Mouse (Mus musculus): Measurements from ENCODE around the gene Scgb1a1. TPM values are rescaled to one million over a fixed set of nuclear protein-coding genes. Genes with fewer than 3 reads are reported as not detected.
"Not testable (repeated sequence)": the region's sequence is repeated elsewhere in the genome, so short reads cannot be mapped to it uniquely, and the experiment has no call there.

The Scgb1a1 gene
- polyA plus RNA-seq, 1 experiment from 2014 or later: not detected

DNA sequence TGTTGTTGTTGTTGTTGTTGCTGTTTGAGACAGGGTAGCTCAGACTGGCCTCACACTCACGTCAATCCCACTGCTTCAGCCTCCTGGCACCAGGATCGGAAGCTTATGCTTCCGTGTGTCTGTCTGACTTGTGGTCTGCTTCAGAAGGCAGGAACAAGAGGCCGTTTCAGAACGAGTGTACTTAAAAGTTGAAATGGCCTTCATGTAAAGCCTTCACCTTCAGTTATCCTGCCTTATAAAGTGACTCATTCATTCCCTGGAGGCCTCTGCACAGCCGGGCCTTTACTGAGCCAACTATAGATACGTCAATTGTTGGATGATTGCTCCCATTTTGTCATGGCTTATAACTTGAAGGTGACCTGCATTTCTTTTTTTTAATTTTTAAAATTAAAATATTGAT is 28.4 kb downstream of the Scgb1a1 start:
- Histone ChIP-seq H3K4me1 (replicated peaks) (no peaks in the 10 kb centered on the region), H3K4me2 (no peak overlapping the region), H3K27me3 (no peaks in the 10 kb centered on the region), H3K27ac (replicated peaks) (no peak overlapping the region), H3K9me3 (no peaks in the 10 kb centered on the region), H3K36me3 (no peaks in the 10 kb centered on the region), H3K9ac (no peak overlapping the region), H3K4me3 (no peak overlapping the region)
- 84% methylated on average over 7 of the region's 7 CpGs for WGBS
- no peak for ATAC-seq (ENCODE audit: low FRiP score, low read depth)

DNA sequence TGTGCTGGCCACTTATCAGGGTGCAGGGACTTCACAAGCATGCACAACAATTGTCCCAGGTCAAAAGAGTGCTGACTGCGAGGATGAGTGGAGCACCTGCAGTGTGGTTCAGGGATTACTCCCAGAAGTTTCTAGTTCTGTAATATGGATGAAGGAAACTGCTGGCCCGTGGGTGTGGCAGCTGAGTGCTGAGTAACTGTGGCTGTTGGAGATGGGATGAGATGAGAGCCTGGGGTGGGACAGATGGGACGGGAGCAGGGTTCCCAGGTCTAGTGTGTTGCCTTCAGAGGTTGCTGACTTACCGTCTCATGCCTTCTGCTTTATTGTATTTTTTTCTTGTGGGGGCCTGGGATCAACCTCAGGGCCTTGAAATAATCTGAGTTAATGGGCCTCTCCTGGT is 28.8 kb downstream of the Scgb1a1 start:
- no peaks in the 10 kb centered on the region for H3K4me1 ChIP-seq (replicated peaks)
- H3K9ac ChIP-seq: no peak overlapping the region
- 79% methylated on average over 4 of the region's 4 CpGs for WGBS
- no peaks in the 10 kb centered on the region for H3K27me3 ChIP-seq
- H3K27ac ChIP-seq (replicated peaks): no peak overlapping the region
- no peak for ATAC-seq (ENCODE audit: low FRiP score, low read depth)
- no peaks in the 10 kb centered on the region for H3K9me3 ChIP-seq
- no peaks in the 10 kb centered on the region for H3K36me3 ChIP-seq
- H3K4me3 ChIP-seq: no peak overlapping the region
- no peak overlapping the region for H3K4me2 ChIP-seq

DNA sequence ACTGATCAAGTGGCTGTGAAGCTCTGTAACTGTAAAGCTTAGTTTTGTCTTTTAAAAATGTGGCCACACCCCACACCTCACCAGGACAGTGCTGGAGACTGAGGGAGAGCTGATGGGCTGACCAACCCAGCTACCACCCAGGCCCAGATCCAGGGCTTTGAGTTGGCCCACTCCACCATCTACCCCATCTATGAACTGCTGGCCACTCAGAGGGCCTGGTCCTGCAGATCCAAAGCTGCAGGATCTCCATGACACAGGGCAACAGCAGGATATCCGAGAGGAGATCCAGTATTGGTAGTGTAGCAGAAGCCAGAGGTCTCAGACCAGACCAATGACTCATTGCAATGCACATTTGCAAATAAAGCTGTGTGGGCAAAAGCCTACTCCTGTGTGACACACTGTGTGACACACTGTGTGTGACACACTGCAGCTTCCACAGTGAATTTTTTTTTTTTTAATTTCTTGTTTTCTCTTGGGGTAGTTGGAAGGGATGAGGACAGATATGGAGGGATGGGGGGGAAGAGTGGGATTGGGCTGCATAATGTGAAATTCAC is 29.4 kb downstream of the Scgb1a1 start:
- ATAC-seq (ENCODE audit: low FRiP score, low read depth): no peak
- 85% methylated on average over 1 of the region's 1 CpGs for WGBS

DNA sequence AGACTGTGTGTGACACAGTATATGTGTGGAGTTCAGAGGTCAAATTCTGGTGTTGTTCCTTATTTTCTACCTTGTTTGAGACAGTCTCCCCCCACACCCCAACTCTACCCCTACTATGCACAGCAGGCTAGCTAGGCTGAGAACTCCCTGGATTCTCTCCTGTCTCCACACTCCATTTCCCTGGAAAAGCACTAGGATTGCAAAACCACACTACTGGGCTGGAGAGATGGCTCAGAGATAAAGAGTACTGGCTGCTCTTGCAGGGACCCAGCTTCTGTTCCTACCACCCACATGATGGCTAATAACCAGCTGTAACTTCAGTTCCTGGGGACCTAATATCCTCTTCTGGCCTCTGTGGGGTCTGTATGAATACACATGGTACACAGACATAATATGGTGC is 30.1 kb downstream of the Scgb1a1 start:
- H3K27ac ChIP-seq (replicated peaks): no peak overlapping the region
- no peaks in the 10 kb centered on the region for H3K4me1 ChIP-seq (replicated peaks)
- H3K4me3 ChIP-seq: no peak overlapping the region
- H3K4me2 ChIP-seq: no peak overlapping the region
- no peaks in the 10 kb centered on the region for H3K27me3 ChIP-seq
- no peaks in the 10 kb centered on the region for H3K9me3 ChIP-seq
- no peaks in the 10 kb centered on the region for H3K36me3 ChIP-seq
- no peak overlapping the region for H3K9ac ChIP-seq
- ATAC-seq (ENCODE audit: low FRiP score, low read depth): no peak

More for the DNA sequence above, 29.4 kb downstream of the Scgb1a1 start:
- no peaks in the 10 kb centered on the region for H3K4me1 ChIP-seq (replicated peaks)
- H3K4me2 ChIP-seq: no peak overlapping the region
- H3K9ac ChIP-seq: no peak overlapping the region
- no peaks in the 10 kb centered on the region for H3K9me3 ChIP-seq
- no peak overlapping the region for H3K4me3 ChIP-seq
- no peaks in the 10 kb centered on the region for H3K36me3 ChIP-seq
- H3K27ac ChIP-seq (replicated peaks): no peak overlapping the region
- H3K27me3 ChIP-seq: no peaks in the 10 kb centered on the region

DNA sequence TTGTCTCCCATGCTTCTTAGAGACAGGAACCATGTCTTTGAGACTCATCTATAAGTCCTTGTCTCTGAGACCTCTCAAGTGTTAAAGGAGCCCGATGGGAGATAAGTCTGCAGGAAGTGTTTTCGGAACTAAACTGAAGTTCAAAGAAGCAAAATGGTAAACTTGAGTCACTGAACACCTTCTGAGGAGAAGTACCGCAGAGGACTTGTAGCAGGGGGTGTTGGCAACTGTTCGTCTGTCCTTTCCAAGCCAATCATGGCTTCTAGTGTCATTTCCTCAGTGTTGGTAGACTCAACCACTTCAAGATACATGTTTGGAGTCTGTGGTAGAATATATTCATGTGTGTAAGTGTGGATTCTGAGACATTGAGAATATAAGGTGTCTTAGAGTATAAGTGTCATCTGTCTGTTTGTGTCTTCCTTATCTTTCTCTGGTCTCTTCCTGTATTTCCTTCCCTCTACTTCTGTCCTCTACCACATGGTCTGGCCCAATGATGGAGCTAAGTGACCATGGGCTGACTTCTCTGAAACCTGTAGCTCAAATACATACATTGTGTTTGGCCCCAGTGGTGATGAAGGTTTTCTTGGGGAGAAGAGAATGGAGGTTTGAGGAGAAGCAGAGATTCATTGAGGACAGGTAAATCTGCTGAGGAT is 31.9 kb downstream of the Scgb1a1 start:
- ATAC-seq (ENCODE audit: low FRiP score, low read depth): no peak
- Histone ChIP-seq H3K9ac (no peak overlapping the region), H3K9me3 (no peaks in the 10 kb centered on the region), H3K27ac (replicated peaks) (no peak overlapping the region), H3K4me2 (no peak overlapping the region), H3K4me3 (no peak overlapping the region), H3K4me1 (replicated peaks) (no peaks in the 10 kb centered on the region), H3K27me3 (no peaks in the 10 kb centered on the region), H3K36me3 (no peaks in the 10 kb centered on the region)
- 92% methylated on average over 4 of the region's 4 CpGs for WGBS

DNA sequence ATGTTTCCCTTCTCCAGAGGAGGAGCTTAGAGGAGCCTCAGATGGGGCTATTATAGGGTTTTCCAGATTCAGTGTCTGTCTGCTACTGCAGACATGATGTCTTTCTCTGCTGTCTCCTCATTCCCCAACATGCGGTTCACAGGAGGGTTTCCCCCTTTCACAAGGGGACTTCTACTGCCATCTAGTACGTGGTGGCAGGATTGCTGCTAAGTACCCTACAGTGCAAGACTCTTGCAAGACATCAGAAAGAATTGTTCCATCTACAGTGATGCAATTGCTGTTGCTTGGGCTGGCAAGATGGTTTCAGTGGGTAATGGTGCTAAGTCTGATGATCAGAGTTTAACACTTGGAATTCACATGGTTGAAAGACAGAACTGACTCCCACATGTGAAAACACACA is 32.6 kb downstream of the Scgb1a1 start:
- Histone ChIP-seq H3K36me3 (no peaks in the 10 kb centered on the region), H3K9me3 (no peaks in the 10 kb centered on the region), H3K27ac (replicated peaks) (no peak overlapping the region), H3K4me3 (no peak overlapping the region), H3K4me2 (no peak overlapping the region), H3K4me1 (replicated peaks) (no peaks in the 10 kb centered on the region), H3K9ac (no peak overlapping the region), H3K27me3 (no peaks in the 10 kb centered on the region)
- 32% methylated on average over 2 of the region's 2 CpGs for WGBS
- no peak for ATAC-seq (ENCODE audit: low FRiP score, low read depth)

DNA sequence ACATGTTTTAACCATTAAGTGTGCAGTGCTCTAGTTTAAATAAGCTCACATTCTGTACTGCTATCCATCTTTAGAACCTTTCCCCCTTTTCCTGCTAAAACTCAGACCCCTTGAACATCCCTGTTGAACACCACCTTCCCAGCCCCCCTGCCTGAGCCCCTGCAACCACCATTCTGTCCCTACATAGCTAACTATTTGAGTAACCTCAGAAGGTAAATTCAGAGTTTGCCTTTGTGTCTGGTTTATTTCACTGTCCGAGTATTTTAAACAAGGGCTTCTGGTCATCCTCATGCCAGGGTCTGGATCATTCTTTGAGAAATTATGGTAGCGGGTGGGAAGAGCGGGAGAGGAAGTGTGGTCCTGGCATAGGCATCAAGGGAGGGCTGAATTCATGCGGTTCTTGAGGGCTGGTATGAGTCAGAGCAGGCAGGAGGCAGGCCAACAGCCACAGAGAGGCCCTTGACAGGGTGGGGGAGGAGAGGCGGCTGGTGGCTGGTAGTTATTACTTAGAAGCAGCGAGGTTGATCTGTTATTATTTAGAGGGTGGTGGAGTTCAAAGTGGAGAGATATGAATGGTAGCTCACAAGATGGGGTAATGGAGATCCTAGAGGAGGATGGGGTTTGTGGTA is 34.8 kb downstream of the Scgb1a1 start:
- H3K9me3 ChIP-seq: no peaks in the 10 kb centered on the region
- no peak overlapping the region for H3K9ac ChIP-seq
- H3K27ac ChIP-seq (replicated peaks): no peak overlapping the region
- H3K4me3 ChIP-seq: no peak overlapping the region
- H3K36me3 ChIP-seq: no peaks in the 10 kb centered on the region
- no peak overlapping the region for H3K4me2 ChIP-seq
- ATAC-seq (ENCODE audit: low FRiP score, low read depth): no peak
- whole genome bisulfite sequencing: 71% methylated on average over 6 of the region's 6 CpGs
- no peaks in the 10 kb centered on the region for H3K4me1 ChIP-seq (replicated peaks)
- no peaks in the 10 kb centered on the region for H3K27me3 ChIP-seq

DNA sequence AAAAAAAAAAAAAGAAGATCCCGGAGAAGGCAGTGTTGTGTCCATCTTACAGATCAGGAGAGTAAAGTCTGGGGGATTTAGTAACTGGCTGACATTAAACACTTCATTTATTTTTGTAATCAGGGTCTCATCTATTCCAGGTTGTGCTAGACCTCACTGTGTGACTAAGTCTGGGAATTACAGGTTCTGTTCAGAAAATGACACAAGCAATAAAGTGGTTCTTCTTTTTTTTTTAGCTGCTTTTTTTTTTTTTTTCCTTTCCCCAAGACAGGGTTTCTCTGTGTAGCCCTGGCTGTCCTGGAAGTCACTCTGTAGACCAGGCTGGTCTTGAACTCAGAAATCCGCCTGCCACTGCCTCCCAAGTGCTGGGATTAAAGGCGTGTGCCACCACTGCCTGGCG is 35.8 kb downstream of the Scgb1a1 start:
- H3K4me2 ChIP-seq; H3K4me1 ChIP-seq (replicated peaks); H3K27me3 ChIP-seq; H3K36me3 ChIP-seq; H3K4me3 ChIP-seq; ATAC-seq (ENCODE audit: low FRiP score, low read depth); H3K9ac ChIP-seq; H3K27ac ChIP-seq (replicated peaks); H3K9me3 ChIP-seq: not testable (repeated sequence)
- 93% methylated on average over 4 of the region's 4 CpGs for WGBS

DNA sequence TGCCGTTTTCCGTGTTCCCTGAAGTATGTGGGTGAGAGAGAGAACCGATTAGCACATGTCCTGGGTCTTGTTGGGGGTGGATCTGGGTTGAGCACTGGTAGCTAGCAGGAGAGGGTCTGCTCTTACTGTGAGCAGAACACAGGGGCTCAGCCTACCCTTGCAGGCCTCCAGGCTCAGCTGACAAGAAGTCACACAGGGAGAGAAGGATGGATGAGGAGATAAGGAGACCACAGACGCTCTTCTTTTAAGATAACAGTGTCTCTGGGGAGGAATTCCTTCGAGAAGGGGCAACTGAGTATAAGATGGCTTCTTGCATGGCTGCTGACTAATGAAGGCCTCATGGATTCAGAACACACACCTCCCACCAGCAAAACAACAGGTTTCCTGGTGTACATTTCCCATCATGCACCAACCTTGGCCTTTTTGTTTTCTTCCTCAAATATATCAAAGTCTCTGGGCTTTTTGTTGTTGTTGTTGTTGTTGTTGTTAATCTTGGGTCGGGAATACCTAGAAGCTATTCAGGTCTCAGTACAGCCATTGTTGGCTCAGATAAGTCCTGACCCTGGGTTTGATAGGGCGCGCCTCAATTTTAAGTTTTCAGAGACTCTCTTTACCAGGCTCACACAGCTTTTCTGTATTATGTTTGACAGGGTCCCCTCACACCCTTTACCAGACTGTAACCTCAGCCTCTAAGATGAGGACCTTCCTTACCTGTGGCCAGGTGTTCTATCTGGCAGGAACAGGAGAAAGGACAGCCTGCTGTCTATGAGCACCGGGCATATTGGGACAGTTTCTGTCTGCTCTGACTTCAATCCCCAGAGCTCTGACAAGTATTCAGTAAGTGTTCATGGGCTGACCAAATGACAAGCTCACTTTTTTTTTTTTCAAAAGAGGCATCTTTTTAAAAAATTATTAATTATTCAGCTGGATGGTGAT is 37.2 kb downstream of the Scgb1a1 start:
- H3K9ac ChIP-seq: no peak overlapping the region
- 83% methylated on average over 9 of the region's 9 CpGs for WGBS
- ATAC-seq (ENCODE audit: low FRiP score, low read depth): no peak

DNA sequence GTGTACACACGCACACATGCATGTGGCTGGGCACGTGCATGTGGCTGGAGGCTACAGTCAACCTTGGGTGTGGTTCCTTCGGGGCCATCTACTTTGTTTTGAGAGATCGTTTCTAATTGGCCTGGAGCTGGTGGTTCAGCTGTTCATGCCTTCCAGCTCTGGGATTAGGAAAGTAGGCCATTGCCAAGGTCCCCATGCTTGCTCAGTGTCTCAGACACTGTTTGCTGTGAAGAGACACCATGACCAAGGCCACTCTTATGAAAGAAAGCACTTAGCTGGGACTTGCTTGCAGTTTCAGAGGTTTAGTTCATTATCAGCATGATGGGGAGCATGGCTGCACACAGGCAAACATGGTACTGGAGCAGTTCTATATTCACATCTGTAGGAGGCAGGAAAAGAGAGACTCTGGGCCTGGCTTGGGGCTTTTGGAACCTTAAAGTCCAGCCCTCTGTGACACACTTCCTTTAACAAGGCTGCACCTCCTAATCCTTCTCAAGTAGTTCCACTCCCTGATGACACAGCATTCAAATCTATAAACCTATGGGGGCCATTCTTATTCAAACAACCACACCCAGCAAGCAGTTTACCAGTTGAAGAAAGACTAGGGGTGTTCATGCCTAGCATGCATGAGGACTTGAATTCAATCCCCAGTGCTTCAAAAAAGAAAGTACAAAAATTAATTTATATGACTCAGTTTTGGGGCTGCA is 38.6 kb downstream of the Scgb1a1 start:
- H3K4me3 ChIP-seq: no peak overlapping the region
- no peaks in the 10 kb centered on the region for H3K27me3 ChIP-seq
- no peak overlapping the region for H3K9ac ChIP-seq
- no peak overlapping the region for H3K4me2 ChIP-seq
- H3K27ac ChIP-seq (replicated peaks): no peak overlapping the region
- ATAC-seq (ENCODE audit: low FRiP score, low read depth): no peak
- no peaks in the 10 kb centered on the region for H3K36me3 ChIP-seq
- no peaks in the 10 kb centered on the region for H3K4me1 ChIP-seq (replicated peaks)
- no peaks in the 10 kb centered on the region for H3K9me3 ChIP-seq
- 94% methylated on average over 4 of the region's 4 CpGs for WGBS

More for the DNA sequence above, 37.2 kb downstream of the Scgb1a1 start:
- Histone ChIP-seq H3K27me3 (no peaks in the 10 kb centered on the region), H3K4me3 (no peak overlapping the region), H3K27ac (replicated peaks) (no peak overlapping the region), H3K4me2 (no peak overlapping the region), H3K36me3 (no peaks in the 10 kb centered on the region), H3K9me3 (no peaks in the 10 kb centered on the region), H3K4me1 (replicated peaks) (no peaks in the 10 kb centered on the region)

DNA sequence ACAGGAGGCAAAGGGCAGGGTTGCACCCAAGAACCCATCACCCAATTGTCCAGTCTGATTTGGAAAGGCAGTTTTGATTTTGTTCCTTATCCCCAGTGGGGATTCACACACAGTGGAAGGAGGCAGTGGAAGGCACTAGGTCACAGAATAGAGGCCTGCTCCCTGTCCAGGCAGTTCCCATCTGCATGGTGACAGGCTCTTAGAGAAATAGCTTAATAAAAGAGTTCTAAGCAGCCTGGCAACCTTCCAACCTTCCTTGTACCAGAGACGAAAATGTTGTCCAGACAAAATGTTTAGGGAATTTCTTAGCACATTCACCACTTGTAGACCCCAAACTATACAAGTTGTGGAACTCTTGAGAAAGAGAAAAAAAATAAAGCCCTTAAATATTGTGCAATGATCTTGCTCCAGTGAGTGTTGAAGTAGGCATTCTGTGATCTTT is 39.8 kb downstream of the Scgb1a1 start:
- H3K4me2 ChIP-seq: no peak overlapping the region
- ATAC-seq (ENCODE audit: low FRiP score, low read depth): no peak
- WGBS: 32% methylated on average over 1 of the region's 1 CpGs

More for the DNA sequence above, 39.8 kb downstream of the Scgb1a1 start:
- Histone ChIP-seq H3K9ac (no peak overlapping the region), H3K9me3 (no peaks in the 10 kb centered on the region), H3K27me3 (no peaks in the 10 kb centered on the region), H3K4me1 (replicated peaks) (no peaks in the 10 kb centered on the region), H3K27ac (replicated peaks) (no peak overlapping the region), H3K4me3 (no peak overlapping the region), H3K36me3 (no peaks in the 10 kb centered on the region)

All from hindbrain, embryonic 15.5 days (tissue).